Mouse (Mus musculus) midbrain, embryonic 10.5 days (tissue): ENCODE data around the gene 1500009L16Rik. TPM values are rescaled to one million over a fixed set of nuclear protein-coding genes. Genes with fewer than 3 reads are reported as not detected.

ENCODE experiments used
- DNase-seq: peaks from one replicate; pipeline ENCODE4 v3.0.0-alpha.2; 2017; ENCODE audit warnings: low spot score
- H3K27ac ChIP-seq: fragments of 300-500 bp; sonication (generic); replicated peaks from 2 replicates; pipeline ENCODE4 v1.5.1; 2016; ENCODE audit warnings: mild to moderate bottlenecking
- H3K27me3 ChIP-seq: fragments of 300-500 bp; sonication (generic); 2 replicates; pipeline ENCODE4 v1.6.1; 2016; ENCODE audit warnings: low read depth, mild to moderate bottlenecking; ENCODE audit not compliant: poor library complexity, severe bottlenecking
- H3K36me3 ChIP-seq: fragments of 300-500 bp; sonication (generic); 2 replicates; pipeline ENCODE4 v1.6.1; 2016; ENCODE audit warnings: mild to moderate bottlenecking, moderate library complexity
- H3K4me1 ChIP-seq: fragments of 300-500 bp; sonication (generic); 2 replicates; pipeline ENCODE4 v1.6.1; 2016
- H3K4me3 ChIP-seq: fragments of 300-500 bp; sonication (generic); 2 replicates; pipeline ENCODE4 v1.5.1; 2016; ENCODE audit warnings: mild to moderate bottlenecking, moderate library complexity
- H3K9me3 ChIP-seq: fragments of 300-500 bp; sonication (generic); replicated peaks from 2 replicates; pipeline ENCODE4 v1.6.1; 2016; ENCODE audit warnings: mild to moderate bottlenecking
- WGBS: fragments of 180-500 bp; shearing (Covaris S2); methylation state at CpG from one replicate; pipeline ENCODE4 v1.1.7; 2016; 5-methylcytosine and 5-hydroxymethylcytosine counted together
- polyA plus RNA-seq: library from polyadenylated mRNA; unstranded; fragments of >200 nt; fragmentation: Nextera tagmentation; extraction: Ambion mirVana; gene quantifications from 2 replicates; pipeline ENCODE4 v1.2.1, GENCODE M21; 2016

1500009L16Rik gene
- polyA plus RNA-seq, 1 experiment from 2014 or later, result 44.2 TPM

DNA sequence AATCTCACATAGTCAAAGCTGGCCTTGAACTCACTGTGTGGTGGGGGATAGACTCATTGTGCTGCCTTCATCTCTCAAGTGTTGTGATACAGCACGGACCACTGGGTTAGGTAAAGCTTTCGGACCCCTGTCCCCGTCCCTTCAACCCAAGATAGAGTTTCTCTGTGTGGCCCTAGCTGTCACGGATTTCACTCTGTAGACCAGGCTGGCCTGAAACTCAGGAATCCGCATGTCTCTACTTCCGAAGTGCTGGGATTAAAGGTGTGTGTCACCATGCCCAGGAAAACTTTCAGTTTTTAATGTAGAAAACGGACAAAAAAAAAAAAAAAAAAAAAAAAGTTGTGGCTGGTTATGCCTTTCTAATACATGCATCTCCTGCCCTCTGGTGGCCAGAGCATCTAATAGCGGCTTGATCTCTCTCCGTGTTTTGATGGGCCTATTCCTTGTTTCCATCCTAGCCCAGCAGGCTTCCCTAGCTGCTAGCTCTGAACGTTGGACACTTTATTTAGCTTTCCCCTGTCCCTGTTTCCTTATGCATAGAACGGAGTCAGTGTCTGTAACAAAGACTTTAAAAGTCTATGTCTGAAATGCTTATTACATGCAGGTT lies 53.7 kb downstream of the 1500009L16Rik start:
- WGBS, result 51% methylated on average over 11 of the region's 11 CpGs
- H3K27ac ChIP-seq, result no peak overlapping the region
- H3K36me3 ChIP-seq, result no peaks in the 10 kb centered on the region
- H3K9me3 ChIP-seq, result peaks cover 17% of the 10 kb centered on the region
- H3K27me3 ChIP-seq, result no peaks in the 10 kb centered on the region
- no peak overlapping the region for H3K4me3 ChIP-seq
- peak; percentile 61 for DNase-seq
- H3K4me1 ChIP-seq, result no peaks in the 10 kb centered on the region

DNA sequence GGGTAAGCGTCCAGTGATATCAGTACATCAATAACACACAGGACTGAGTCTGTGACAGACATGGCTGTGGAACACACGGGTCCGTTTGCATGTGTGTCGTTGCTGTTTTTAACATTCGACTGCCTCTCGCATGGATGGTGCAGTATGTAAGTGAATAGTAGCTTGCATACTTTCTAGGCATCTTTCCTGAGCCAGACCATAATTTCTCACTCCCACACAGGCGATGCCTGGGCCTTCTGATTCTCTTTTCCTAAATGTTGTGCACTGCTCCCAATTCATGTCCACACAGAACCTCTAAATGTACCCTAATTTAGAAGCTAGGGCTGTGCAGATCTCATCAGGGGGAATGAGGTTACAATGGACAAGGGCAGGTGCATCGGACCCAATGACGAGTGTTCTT lies 54.6 kb downstream of the 1500009L16Rik start:
- 86% methylated on average over 9 of the region's 9 CpGs for WGBS
- no peak overlapping the region for H3K27ac ChIP-seq
- no peaks in the 10 kb centered on the region for H3K36me3 ChIP-seq
- no peaks in the 10 kb centered on the region for H3K4me1 ChIP-seq
- no peaks in the 10 kb centered on the region for H3K27me3 ChIP-seq
- H3K9me3 ChIP-seq, result peaks cover 17% of the 10 kb centered on the region
- no peak overlapping the region for H3K4me3 ChIP-seq
- DNase-seq, result no peak

DNA sequence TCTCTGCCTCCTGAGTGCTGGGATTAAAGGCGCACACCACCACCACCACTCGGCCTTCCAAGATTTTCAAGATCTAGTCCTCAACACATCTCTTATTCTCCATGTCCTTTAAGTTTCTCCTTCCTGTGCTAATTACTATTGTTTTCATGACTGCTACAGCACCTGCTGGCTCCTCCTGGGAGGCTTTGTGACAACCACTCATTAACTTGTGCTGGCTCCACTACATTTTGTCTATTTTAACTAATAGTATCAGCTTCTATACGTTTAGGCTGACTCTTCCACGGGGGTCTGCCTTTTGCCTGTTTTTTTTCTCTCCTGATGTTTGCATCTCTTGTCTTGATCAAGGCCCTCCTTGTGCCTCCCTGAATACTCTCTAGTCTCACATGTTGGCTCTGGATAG lies 59.2 kb downstream of the 1500009L16Rik start:
- Histone ChIP-seq H3K9me3 (peaks cover 17% of the 10 kb centered on the region), H3K4me1 (no peaks in the 10 kb centered on the region), H3K36me3 (no peaks in the 10 kb centered on the region), H3K4me3 (no peak overlapping the region), H3K27ac (no peak overlapping the region), H3K27me3 (no peaks in the 10 kb centered on the region)
- no peak for DNase-seq
- 87% methylated on average over 4 of the region's 4 CpGs for WGBS

DNA sequence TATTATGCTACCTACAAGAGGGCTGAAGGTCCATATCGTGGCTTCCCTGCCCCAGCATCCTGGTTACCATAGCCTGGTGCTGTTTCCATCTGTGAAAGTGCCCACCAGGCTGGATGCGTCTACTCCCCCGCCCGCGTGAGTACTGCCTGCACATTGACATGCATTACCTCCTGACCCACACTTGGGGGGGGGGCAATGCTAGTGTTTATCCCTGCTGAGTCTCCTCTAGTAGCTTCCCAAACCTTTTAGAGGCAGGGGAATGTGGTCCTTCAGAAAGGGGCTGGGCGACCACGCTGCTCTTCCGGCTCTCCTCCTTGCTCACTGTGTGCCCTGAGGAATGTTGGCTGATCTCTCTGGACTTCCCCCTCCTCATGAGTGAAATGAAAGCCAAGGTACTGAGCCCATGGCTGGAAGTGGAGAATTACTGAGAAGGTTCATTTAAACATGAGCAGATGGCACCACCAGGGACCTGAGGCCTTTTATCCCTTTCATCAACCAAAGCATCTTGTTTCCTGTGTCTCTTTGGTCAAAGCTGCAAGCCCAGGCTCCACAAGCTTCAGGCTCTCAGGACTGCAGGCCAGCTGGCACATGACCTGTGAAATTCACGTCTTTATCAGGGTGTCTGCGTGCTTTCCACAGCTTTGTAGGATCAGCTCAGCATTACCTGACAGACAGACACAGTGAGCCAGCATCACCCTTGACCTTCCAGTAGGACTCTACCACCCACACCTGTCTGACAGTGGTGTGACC lies 59.9 kb downstream of the 1500009L16Rik start:
- no peak overlapping the region for H3K27ac ChIP-seq
- H3K4me3 ChIP-seq, result no peak overlapping the region
- no peaks in the 10 kb centered on the region for H3K4me1 ChIP-seq
- no peaks in the 10 kb centered on the region for H3K36me3 ChIP-seq
- H3K27me3 ChIP-seq, result no peaks in the 10 kb centered on the region
- whole genome bisulfite sequencing, result 92% methylated on average over 10 of the region's 10 CpGs
- DNase-seq, result no peak
- H3K9me3 ChIP-seq, result peaks cover 17% of the 10 kb centered on the region

DNA sequence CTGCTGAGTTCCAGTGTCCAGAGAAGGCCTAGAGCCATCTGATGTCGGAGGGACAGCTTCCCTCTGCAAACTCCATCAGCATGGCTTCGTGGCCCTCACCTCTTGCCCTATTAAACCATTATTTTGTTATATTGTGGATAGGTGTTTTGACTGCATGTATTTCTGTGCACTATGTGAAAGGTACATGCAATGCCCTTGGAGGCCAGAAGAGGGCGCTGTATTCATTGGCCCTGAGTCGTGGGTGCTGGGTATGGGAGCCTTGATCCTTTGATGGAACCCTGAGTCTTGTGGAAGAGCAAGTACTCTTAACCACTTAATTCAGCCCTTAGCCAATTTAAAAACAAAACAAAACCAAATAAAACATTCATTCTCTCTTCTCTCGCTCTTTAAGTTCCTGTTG lies 62.3 kb downstream of the 1500009L16Rik start:
- Histone ChIP-seq H3K4me1 (no peaks in the 10 kb centered on the region), H3K4me3 (no peak overlapping the region), H3K36me3 (no peaks in the 10 kb centered on the region), H3K9me3 (0 out of 2 replicates have a peak, but pooled peaks cover 4% of the 10 kb centered on the region), H3K27ac (no peak overlapping the region), H3K27me3 (no peaks in the 10 kb centered on the region)
- peak; percentile 44 for DNase-seq
- WGBS, result 39% methylated on average over 5 of the region's 5 CpGs

DNA sequence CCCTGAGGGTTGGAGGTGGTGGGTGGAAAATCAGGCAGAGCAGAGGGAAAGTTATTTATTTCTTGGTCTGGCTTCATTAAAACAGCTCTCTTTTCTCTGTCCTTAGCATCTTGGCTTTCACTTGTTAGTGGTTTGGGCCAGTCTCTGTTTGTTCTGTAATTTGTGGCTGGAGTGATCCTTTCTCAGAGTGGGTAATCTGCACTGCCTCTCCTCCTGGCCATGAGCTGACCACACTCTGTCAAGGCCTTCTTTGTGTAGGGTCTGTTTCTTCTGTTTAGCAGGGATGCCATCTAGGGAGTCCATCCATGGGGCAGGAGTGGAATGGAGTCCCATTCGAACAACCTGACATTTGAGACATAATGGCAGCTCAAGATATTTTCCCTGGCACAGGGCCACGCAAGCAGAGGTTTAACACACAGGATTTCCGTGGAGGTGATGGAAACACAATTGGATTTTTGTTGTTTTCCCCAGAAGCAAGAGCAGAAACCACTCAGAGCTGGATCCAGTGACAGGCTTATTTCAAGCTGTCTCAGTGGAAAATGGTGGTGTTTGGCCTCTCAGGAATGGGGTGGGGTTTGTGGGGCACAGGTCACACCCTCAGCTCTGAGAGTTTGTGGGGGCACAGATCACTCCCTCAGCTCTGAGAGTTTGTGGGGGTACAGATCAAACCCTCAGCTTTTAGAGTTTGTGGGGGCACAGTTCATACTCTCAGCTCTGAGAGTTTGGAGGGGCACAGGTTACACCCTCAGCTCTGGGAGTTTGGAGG lies 63.1 kb downstream of the 1500009L16Rik start:
- H3K27me3 ChIP-seq, result no peaks in the 10 kb centered on the region
- H3K36me3 ChIP-seq, result no peaks in the 10 kb centered on the region
- H3K27ac ChIP-seq, result no peak overlapping the region
- WGBS, result 84% methylated on average over 3 of the region's 3 CpGs
- no peak overlapping the region for H3K4me3 ChIP-seq
- H3K4me1 ChIP-seq, result no peaks in the 10 kb centered on the region
- H3K9me3 ChIP-seq, result no peaks in the 10 kb centered on the region
- no peak for DNase-seq

DNA sequence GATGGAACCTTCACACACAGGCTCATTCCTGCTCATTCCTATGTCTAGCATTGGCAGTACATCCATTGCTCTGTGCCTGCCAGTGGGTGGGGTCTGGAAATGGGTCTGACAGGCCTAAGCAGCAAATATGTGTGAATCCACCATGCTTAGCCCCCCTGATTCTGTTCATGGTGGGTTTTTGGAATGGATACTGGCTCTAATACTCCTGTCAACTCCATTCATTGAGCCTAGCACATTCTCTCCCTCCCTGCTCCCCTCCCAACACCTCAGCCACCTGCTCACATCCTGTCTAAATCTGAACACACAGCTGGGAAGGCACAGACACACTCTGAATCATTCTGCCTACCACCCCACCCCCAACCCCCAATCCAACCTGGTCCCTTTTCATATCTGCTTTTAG lies 72.4 kb downstream of the 1500009L16Rik start:
- Histone ChIP-seq H3K9me3 (no peaks in the 10 kb centered on the region), H3K4me1 (no peaks in the 10 kb centered on the region), H3K27me3 (no peaks in the 10 kb centered on the region), H3K27ac (no peak overlapping the region), H3K4me3 (no peak overlapping the region), H3K36me3 (no peaks in the 10 kb centered on the region)
- DNase-seq, result no peak

DNA sequence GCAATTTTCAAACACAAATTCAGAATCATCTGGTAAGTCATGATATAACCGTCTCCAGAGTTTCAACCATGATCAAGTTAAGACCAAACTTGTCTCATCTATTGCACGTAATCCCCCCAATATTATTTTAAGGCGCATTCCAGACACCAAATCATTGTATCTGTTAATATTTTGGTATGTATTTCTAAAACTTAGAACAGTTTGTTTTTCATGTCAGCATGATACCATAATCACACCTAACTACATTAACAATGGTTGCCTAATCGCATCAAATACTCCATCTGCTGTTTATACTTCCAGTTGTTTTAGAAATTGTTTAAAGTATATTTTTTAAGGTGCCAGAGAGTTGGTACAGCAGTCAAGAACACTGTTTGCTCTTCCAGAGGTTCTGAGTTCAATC lies 72.8 kb downstream of the 1500009L16Rik start:
- 91% methylated on average over 4 of the region's 4 CpGs for WGBS
- no peaks in the 10 kb centered on the region for H3K27me3 ChIP-seq
- no peak overlapping the region for H3K27ac ChIP-seq
- H3K36me3 ChIP-seq, result no peaks in the 10 kb centered on the region
- DNase-seq, result no peak
- H3K4me3 ChIP-seq, result no peak overlapping the region
- no peaks in the 10 kb centered on the region for H3K4me1 ChIP-seq
- H3K9me3 ChIP-seq, result no peaks in the 10 kb centered on the region

DNA sequence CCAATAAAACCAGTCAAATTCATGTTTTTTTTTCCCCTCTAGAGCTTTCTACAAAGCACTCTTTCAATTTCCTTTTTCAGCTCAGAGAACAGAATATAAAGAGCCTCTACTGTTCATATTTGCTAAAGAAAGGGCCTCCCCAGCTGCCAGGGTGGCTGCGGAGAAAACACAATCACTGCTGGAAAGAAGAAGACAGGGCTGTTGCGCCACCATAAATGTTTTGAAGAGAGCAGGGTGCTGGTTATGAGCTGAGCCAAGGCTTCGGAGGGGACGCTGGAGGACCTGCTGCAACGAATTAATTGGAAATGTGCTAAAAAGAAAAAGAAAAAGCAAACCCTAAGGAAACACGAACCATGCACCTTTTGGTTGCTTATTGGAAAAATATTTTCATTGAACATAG lies 81.4 kb downstream of the 1500009L16Rik start:
- no peaks in the 10 kb centered on the region for H3K9me3 ChIP-seq
- H3K36me3 ChIP-seq, result no peaks in the 10 kb centered on the region
- 83% methylated on average over 6 of the region's 6 CpGs for WGBS
- no peak overlapping the region for H3K27ac ChIP-seq
- no peak overlapping the region for H3K4me3 ChIP-seq
- no peaks in the 10 kb centered on the region for H3K27me3 ChIP-seq
- no peak for DNase-seq
- peaks cover 8% of the 10 kb centered on the region for H3K4me1 ChIP-seq

DNA sequence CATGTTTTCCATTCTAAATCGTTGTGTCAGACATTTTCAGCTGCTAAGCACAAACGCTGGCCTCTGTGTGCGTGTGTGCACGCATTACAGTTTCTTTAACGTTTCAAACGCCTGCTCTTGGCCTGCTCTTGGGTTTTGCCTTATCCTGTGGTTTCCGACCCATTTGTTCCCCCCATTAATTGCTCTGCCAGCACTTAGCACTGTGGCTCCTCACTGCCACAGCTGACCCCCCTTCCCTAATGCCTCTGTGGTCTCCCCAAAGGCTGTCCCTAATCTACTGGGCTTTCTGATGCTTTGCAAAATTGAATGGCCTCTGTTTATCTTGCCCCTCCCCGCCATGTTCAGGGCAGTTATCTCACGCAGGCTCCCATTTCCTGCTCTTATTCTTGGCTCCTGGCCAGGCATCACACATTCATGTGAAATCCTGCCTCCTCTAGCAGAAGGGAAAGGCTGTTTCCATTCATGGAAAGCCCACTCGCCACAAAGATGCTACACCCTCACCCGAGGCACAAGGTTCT lies 82.6 kb downstream of the 1500009L16Rik start:
- Histone ChIP-seq H3K9me3 (no peaks in the 10 kb centered on the region), H3K4me3 (no peak overlapping the region), H3K36me3 (no peaks in the 10 kb centered on the region), H3K27me3 (no peaks in the 10 kb centered on the region), H3K4me1 (peaks cover 10% of the 10 kb centered on the region), H3K27ac (no peak overlapping the region)
- DNase-seq, result peak; percentile 27
- 68% methylated on average over 11 of the region's 11 CpGs for WGBS

DNA sequence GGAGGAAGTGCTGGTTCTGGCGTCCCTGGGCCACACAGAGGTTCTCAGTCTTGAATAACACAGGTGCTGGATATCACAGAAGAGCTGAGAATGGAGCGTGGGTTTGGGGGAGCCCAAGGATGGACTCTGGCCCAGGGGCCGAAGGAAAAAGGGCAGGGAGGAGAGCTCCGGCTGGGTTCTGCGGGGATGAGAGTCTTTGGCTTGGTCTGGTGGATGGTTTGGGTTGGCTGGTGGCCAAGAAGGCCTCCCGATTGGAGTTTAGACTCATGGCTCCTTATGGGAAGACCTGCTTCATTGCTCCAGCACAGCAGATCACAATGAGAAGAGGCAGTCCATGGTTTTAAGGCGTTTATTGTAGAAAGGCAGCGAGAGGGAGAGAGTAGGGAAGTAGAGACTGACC lies 84.6 kb downstream of the 1500009L16Rik start:
- H3K4me3 ChIP-seq, result no peak overlapping the region
- WGBS, result 93% methylated on average over 8 of the region's 8 CpGs
- H3K27ac ChIP-seq, result no peak overlapping the region

More for the DNA sequence above, 84.6 kb downstream of the 1500009L16Rik start:
- peaks cover 16% of the 10 kb centered on the region for H3K4me1 ChIP-seq
- no peaks in the 10 kb centered on the region for H3K9me3 ChIP-seq
- DNase-seq, result no peak
- no peaks in the 10 kb centered on the region for H3K36me3 ChIP-seq
- H3K27me3 ChIP-seq, result no peaks in the 10 kb centered on the region
